Mouse (Mus musculus): ENCODE data around the gene C130050O18Rik. TPM values are rescaled to one million over a fixed set of nuclear protein-coding genes. Genes with fewer than 3 reads are reported as not detected.

C130050O18Rik gene
- total RNA-seq, 2 experiments from 2014 or later = 0.15 to 0.33 TPM

DNA sequence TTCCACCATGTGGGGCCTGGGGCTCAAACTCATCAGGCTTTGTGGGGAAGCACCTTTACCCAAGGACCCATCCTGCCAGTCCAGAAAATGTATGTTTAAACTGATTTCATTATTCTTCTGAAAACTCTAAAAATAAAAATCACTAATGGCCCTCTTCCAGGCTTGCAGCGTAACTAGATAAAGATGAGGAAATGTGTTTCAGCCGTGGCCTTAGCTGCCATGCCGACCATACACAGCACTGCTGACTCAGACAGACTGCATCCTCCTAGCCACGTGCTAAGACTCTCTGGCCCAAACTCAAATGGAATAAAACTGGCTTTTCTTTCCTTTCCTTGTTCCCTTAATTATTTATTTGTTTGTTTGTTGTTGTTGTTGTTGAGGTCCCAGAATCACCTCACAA, 59.8 kb downstream of the C130050O18Rik start:
- TF ChIP-seq CTCF (IDR thresholded peaks at IDR 0.05) = no peak
- intact Hi-C loops (cut with DNase I) = loop anchor here (5.0 kb wide), 3 partner anchors 58 to 123 kb away; partner anchors contain the start of gene C130050O18Rik
- DNase-seq = no peak
- Histone ChIP-seq H3K4me3 (no peak overlapping the region), H3K27ac (no peak overlapping the region)

Small RNA genes within 50 kb of the gene (microRNA-seq; reads per million reads assigned to microRNA genes)
- 118 reads per million, percentile 47 among the genes with 10 or more reads in this experiment for gene Mir339

Other genes with a start within 250 kb of the C130050O18Rik start
- 10 to 100 TPM; 39.5 to 43.3 TPM for gene Sun1, start 204.6 kb upstream of the C130050O18Rik start, total RNA-seq (2021)
- 10 to 100 TPM; 30.6 to 31.1 TPM for gene Get4, start 153.0 kb upstream of the C130050O18Rik start, total RNA-seq (2021)
- 1 to 10 TPM in 1 of 2 experiments, under 1 TPM in 1; 0.89 to 1.0 TPM for gene Adap1, start 79.7 kb upstream of the C130050O18Rik start, total RNA-seq (2021)
- 10 to 100 TPM; 48.7 to 69.6 TPM for gene Cox19, start 53.9 kb upstream of the C130050O18Rik start, total RNA-seq (2021)
- not detected for gene Cyp2w1, start 52.7 kb upstream of the C130050O18Rik start, total RNA-seq (2021)
- gene Gpr146, start 27.6 kb upstream of the C130050O18Rik start, total RNA-seq (2021) = 10 to 100 TPM; 26.5 to 41.2 TPM
- 1 to 10 TPM; 1.3 to 2.7 TPM for gene Gper1, start 17.9 kb downstream of the C130050O18Rik start, total RNA-seq (2021)
- 10 to 100 TPM in 1 of 2 experiments, 1 to 10 TPM in 1; 7.9 to 10.3 TPM for gene 3110082I17Rik, start 55.2 kb downstream of the C130050O18Rik start, total RNA-seq (2021)
- 10 to 100 TPM in 1 of 2 experiments, 1 to 10 TPM in 1; 8.5 to 10.3 TPM for gene Zfand2a, start 79.3 kb downstream of the C130050O18Rik start, total RNA-seq (2021)
- gene Uncx, start 138.2 kb downstream of the C130050O18Rik start, total RNA-seq (2021) = not detected

All from gastrocnemius, adult 2 months (tissue).